Mouse (Mus musculus): Measurements from ENCODE around the gene Endog.
A peak's percentile ranks its signal among the peaks of the same experiment; 100 is the strongest.
"Not testable (repeated sequence)": the region's sequence is repeated elsewhere in the genome, so short reads cannot be mapped to it uniquely, and the experiment has no call there.

The Endog gene

DNA sequence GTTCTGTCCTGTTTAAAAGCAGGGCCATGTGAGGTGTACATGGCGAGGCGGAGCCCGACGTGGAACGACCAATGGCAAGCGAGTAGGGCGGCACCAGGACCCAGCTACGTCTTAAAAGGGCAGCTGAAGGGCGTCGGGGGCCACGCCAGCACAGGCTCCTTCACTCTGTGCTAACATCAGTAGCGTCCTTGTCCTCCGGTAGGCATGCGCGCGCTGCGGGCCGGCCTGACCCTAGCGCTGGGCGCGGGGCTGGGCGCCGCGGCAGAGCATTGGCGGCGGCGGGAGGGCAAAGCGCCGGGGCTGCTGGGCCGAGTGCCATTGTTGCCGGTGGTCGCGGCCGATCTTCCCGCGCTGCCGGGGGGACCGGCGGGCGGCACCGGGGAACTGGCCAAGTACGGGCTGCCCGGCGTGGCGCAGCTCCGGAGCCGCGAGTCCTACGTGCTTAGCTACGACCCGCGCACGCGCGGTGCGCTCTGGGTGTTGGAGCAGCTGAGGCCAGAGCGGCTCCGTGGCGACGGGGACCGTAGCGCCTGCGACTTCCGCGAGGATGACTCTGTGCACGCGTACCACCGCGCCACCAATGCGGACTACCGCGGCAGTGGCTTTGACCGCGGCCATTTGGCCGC, at the start of gene Endog:
Endog (plus strand) TSS at position 123 of the 626 bp plus-strand sequence.
- DNase-seq (ENCODE audit: low read depth), result peak; percentile 84

DNA sequence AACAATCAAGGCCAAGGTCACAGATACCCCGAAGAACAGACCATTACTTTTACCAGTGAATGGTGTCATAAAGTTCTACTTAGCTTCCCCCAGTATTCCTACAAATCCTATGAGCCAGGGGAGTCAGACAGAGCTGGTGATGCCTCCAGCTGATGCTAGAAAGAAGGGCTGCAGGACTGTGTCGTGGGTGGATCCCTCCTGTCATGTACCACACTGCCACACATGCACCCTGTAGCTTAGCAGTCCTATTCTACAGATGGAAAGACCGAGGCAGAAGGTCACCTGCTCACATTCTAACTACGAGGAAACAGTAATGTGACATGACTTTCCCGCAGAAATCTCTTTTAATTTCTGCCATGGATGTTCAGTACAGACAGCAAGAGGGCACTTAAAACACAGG, 48.5 kb upstream of the Endog start:
- no peak for DNase-seq (ENCODE audit: low read depth)

DNA sequence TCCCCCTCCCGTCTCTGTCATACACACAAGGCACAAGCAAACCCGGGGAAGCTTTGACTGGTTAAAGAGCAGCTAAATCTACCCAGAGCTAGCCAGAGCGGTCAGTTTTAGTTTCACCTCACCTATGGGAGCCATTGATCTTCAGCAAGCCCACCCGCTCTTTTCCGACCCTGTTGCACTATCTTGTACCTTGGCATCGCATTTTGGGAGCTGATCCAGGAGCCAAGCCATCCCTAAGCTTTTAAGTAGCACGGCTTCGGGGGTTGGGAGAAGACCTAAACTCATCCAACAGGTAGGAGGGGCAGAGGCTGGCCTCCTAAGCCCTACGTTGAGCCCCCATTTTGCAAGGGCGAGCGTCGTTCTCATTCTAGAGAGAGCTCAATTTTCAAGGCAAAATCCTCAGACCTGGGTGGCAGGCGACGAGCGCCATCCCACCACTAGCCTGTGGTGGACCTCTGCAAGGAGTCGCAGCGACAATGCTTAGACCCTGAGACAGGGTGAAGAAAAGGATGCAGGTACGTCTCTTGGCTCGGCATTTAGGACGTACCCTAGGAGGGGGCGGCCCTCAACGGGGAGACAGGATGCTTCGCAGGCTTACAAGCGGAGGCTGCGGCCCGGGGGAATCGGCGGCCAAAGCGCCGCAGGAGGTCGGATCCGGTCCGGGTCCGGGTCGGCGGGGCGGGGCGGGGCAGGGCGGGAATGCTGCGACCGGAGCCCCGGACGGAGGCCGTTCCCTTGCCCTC, 47.4 kb upstream of the Endog start:
- no peak for DNase-seq (ENCODE audit: low read depth)

DNA sequence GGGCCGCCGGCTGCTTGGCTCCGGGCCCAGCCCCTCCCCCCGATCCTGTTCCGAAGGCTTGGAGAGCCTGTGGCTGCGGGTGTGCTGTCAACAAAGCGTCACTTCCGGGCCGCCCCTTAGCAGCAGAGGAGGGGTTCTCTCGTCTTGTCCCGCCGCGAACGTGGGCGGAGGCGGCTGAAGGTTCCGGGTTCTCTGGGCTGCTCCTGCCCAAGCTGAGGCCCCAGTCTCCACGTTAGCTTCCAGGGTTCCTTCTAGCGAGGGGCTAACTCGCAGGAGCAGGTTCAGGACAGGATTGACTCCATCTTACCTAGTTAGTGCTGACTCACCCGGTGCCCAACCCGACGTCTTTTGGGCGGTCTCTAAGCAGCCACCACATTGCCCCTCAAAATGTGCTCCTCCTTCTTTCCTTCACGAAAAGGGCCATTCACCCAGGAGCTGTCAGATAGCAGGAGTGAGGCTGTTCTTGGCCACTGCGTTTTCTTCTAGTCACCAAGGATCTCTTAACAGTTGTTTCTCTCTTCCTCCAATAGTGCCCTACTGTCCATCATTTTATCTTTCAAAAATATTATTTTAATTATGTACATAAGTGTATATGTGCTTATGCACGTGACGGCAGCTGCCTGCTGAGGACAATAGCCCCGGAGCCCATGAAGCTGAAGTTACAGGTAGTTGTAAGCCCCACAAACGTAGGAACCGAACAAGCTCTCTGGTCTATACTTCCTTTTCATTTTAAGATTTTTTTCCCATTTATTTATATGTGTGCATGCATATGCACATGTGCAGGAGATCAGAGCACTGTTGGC, 46.6 kb upstream of the Endog start, which contains the start of gene Zer1:
Zer1 (minus strand) TSS at position 114 of the 803 bp plus-strand sequence.
- DNase-seq (ENCODE audit: low read depth), result peak; percentile 97

DNA sequence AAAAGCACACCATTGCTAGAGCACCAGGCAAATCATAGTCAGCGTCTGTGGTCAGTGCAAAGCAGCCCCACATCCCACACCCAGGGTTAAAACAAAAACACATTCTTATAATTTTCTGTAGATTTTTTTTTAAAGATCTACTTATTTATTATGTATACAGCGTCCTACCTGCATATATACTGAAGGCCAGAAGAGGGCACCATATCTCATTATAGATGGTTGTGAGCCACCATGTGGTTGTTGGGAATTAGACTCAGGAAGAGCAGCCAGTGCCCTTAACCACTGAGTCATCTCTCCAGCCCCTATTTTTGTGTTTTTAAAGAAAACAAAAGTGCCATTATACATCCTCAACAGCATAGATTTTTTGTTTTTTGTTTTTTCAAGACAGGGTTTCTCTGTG, 42.5 kb upstream of the Endog start:
- DNase-seq (ENCODE audit: low read depth), result peak; percentile 78

DNA sequence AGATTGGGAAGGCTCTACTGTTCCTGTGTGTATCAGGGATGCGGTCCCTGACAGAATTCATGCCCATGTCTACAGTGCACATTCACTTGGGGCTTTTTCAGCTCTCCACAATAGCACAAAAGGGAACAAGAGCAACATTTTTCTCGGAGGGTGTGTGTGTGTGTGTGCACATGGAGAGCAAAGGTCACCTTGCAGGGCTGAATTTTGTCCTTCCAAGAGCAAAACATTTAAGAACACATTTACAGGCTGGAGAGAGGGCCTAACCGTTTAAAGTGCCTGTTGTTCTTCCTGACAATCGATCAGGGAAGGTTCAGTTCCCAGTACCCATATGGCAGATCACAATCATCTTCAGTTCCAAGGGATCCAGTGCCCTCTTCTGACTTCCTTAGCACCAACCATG, 41.1 kb upstream of the Endog start:
- no peak for DNase-seq (ENCODE audit: low read depth)

DNA sequence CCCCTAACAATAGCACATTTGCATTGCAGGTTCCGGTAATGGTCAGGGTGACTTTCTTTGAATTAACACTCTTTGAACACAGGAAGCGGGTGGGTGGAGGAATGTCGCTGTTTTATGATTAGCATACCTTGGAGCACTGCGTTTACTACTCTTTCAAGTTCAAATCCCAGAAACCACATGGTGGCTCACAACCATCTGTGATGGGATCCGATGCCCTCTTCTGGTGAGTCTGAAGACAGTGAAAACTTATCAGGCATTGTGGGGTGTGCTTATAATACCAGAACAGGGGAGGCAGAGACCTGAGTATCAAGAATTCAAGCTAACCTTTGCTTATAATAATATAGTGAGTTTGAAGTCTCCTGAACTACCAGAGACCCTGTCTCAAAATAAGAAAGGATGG, 40.1 kb upstream of the Endog start:
- not testable (repeated sequence) for DNase-seq (ENCODE audit: low read depth)

DNA sequence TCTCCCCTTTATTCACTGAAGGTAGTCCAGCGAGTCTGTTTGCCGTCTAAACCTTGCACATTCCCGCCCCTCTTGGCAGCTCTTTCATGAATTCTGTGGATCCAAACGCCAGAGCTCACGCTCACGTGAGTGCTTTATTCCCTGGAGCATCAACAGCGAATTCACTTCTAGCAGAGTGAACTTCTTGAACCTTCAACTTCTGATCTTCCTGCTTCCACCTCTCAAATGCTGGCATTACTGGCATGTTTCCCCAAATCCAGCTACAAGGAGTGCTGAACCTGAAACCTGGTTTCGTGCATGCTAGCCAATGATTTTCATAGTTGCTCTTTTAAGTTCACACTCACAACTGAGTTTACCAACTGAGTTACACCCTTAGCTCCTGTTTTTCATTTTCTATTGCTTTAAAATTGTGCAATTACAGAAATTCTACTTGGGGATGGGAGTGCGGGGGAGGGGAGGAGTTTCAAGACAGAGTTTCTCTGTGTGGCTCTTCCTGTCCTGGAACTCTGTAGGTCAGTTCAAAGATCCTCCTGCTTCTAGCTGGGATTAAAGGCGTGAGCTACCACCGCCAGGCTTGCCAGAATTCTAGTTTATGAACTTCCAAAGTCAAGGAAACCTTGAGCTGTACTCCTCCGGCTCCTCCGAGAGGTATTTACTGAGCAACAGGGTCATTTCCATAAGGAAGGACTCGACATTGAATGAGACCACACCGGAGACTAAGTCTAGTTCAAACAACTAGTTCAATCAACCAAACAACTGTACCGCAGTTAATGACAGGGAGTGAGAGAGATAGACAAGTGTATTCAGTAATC, 38.3 kb upstream of the Endog start:
- DNase-seq (ENCODE audit: low read depth), result peak; percentile 94

DNA sequence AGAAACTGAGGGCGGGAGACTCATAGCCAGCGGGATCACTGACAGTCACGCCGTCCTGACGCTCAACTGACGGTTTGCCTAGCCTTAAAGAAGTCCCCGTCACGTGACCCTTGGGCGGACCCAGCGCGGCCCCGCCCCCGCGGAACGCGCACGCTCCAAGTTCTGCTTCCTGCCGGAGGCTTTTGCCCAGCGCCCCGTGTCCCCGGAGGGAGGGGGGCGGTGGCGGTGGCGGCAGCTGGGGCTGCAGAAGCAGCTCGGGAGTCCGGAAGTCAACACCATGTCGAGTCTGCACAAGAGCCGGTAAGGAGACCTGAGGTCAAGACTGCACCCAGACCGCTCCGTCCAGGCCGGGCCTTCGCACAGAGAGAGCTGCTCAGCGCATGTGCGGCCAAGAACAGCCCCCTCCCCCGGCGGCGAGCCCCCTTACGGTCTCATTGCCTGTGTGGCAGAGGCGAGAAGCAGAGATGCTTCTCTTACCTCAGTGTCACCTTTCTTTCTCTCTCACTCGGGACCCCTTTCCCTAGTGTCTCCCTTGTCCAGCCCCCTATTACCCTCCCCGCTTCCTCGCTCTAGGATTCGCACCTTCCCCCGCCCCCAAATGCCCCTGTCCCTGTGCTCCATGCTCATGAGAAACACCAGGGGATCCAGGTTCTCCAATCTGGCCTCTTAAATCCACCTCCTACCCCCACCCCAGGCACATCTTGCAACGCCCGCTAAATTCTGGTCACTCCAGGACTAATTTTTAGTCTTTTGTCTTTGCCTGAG, 37.5 kb upstream of the Endog start, which contains the start of gene Tbc1d13:
Tbc1d13 (plus strand) TSS at position 134 of the 765 bp plus-strand sequence.
- peak; percentile 98 for DNase-seq (ENCODE audit: low read depth)

DNA sequence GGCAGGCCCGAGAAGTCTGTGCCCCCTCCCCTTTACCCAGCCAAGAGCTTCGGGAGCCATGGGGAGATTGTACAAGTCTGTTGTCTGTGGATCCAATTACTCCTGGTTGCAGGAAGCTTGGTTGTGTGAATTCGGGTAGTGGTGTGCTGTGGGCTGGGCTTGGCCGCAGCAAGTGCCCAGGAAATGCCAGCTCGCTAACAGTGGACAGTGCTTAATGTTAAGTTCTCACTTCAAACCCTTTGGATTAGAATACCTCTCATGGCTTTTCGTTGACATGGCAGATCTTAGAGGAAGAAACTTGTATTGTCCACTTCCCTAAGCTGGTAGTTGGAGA, 36.9 kb upstream of the Endog start:
- peak; percentile 31 for DNase-seq (ENCODE audit: low read depth)

DNA sequence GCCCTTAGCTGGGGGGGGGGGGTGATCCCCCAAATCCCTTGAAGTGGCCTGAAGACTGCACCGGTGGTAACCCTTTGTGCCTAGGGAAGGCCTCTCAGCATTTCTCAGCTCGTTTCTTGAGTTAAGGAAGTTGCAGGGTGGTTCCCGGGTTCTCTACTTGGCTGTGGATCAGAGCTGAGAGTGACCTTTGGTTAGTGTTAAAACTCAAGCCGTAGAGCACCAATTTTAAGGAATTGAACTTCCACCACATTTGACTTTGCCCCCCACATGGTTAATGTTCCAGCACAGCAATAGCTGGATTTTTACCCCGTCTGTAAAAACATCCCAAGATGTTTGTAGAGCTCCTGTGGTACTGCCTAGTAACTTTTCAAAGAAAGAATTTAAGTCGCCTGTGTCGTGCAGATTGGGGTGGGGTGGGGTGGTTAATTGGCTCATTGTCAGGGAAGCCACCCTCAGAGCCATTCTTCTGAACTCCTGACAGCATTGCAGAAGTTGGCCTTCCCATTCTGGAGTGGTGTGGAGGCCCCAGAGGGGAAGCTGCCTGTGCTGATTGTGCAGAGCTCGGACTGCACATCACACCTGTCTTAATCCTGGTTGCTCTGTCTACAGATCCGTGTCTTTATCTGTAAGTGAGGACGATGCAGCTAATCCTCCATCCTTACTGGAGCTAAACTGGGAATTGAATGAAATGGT, 36.2 kb upstream of the Endog start:
- DNase-seq (ENCODE audit: low read depth), result no peak

DNA sequence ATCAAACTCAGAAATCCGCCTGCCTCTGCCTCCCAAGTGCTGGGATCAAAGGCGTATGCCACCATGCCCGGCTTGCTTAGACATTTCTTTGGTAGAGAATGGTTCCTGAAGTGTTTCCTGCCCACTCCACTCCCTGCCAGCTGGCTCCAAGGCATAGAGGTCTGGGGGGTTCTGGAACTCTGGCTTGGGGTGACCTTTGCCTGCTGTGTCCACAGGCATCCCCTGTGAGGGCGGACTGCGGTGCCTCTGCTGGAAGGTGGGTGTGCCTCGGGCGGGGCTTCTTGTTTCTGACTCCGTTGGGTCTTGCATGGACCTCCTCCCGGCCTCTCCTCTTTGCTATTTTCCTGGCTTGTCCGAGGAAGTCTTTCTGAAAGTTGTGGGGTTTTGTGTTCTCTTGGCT, 34.8 kb upstream of the Endog start:
- no peak for DNase-seq (ENCODE audit: low read depth)

DNA sequence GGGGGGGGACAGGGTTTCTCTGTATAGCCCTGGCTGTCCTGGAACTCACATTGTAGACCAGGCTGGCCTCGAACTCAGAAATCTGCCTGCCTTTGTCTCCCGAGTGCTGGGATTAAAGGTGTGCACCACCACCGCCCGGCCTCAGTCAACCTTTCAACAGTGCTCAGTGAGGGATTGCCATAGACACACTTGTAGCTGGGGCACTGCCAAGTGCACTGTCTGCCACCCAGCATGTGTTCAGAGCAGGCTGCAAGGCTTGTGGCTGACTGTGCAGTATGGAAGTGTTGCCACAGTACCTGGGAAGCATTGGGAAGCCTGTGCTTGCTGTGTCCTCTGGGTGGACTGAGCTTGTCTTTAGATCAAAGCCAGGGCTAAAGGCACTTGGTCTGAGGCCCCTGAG, 31.3 kb upstream of the Endog start:
- not testable (repeated sequence) for DNase-seq (ENCODE audit: low read depth)

DNA sequence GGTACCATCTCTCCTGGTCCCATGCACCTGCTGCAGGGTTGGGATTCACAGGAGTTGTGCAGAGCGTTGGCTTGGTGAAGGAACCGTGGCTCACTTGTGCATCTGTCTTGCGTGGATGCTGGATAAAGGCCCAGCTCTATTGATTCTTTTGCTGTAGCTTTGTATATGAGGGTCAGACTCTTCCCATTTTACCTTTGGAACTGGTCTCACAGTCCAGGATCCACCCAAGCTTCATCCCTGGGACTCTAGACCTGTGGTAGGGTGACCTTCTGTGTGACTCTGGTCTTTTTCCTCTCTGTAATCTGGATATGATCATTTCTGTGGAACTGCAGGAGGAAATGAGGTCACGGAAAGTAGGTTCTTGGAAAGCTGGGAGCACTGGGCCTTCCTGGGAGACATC, 26.9 kb upstream of the Endog start:
- no peak for DNase-seq (ENCODE audit: low read depth)

DNA sequence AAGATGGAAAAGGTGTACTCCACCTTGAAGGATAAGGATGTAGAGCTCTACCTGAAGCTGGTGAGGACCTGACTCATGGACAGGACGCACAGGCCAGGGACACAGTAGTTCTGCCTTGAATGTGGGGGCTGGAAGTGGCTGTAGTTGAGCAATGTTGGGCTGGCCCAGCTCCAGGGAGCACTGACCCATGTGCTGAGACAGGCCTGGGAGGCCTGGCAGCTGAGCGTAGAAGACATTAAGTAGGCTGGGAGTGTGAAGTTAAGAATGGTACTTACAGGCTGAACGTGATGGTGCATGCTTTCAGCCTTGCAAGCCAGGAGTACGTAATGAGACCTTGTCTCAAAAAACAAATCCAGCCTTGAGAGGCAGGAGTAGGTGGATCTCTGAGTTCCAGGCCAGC, 23.8 kb upstream of the Endog start:
- DNase-seq (ENCODE audit: low read depth), result peak; percentile 80

DNA sequence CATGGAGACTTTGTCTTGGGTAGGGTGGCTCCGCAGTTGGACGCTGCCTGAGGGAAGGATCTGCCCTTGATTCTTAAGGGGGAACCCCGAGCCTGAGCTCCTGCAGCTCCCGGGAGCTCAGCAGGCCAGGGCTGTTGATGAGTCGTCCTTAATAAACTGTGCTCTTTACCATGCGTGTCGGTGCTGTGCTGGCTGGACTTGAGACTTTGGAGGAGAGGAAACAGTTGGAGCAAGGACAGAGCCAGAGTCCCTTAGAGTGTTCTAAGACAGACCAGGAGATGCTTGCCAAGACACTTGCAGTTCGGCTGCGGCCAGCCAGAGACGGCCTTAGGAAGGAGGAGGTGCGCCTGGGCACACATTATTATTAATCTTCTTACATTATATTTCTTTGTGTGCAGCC, 19.5 kb upstream of the Endog start:
- DNase-seq (ENCODE audit: low read depth), result peak; percentile 25

DNA sequence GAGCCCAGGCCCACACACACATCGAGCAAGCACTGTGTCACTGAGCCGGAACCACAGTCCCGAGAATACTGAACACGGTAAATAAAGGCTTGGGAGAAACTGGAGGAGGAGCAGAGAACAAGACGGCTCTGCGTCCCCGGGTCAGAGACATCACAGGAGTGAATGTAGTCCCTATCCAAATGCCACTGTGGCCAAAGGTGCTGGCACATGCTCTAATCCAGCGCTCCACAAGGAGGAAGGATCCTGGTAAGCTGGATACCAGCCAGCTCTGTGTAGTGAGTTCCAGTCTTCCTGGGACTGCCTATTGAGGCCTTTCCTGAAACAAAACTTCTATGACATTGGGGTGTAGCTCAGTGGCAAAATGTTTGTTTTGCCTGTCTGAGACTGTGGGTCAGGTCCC, 18.7 kb upstream of the Endog start:
- no peak for DNase-seq (ENCODE audit: low read depth)

DNA sequence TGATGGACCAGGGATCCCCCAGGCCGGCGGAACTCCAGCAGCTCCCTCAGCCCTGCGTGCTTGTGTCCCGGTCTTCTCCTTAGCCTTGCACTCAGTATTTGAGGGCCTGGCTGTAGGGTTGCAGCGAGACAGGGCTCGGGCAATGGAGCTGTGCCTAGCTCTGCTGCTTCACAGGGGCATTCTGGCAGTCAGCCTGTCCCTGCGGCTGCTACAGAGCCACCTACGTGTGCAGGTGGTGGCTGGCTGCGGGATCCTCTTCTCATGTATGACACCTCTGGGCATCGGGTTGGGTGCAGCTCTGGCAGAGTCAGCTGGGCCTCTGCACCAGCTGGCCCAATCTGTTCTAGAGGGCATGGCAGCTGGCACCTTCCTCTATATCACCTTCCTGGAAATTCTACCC, 11.4 kb upstream of the Endog start:
- DNase-seq (ENCODE audit: low read depth), result not testable (repeated sequence)

DNA sequence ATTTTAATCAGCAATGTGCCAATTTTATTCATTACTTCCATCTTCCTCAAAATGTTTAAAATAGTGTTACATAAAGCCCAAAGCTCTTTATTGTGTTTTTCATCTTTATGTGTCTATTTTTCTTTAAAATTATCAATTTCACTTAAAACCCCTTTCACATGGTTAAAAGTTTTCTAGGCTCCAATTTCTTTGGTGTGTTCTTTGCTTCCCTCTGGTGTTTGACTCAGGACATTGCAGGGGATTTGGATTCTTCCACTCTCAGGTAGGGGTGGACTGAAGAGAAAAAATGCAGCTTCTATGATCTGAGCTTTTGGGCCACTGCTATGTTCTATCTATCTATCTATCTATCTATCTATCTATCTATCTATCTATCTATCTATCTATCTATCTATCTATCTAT, 9.5 kb upstream of the Endog start:
- peak; percentile 80 for DNase-seq (ENCODE audit: low read depth)

DNA sequence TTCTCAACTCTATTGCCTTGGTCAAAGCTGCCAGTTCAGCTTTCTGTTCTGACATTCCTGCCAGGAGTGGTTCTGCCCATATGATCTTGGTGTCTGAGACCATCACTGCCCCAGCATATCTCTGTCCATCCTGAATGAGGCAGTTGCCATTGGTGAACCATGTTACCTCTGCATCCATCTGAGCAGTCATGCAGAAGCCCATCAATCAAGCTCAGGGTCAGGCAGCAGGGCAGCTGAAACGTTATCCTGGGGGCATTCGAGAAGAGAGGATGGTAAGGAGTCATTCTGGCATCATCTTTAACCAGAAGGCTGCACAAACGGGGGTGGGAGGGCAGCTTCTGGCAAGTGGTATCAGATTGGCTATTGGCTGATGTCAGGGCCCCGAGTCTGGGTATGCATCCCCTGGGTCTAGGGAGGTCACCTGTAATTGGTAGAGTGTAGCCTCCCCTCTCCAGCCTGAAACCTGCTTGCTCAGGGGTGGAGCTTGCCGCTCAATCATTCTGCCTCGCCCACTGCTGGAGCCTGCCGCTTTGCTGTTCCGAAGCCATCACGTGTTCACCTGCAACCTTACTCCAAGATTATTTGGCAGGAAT, 6.9 kb upstream of the Endog start:
- no peak for DNase-seq (ENCODE audit: low read depth)

All from NIH3T3 (cell line).